ENCODE assay signal across 9 mouse cellular contexts in the genomic region with DNA sequence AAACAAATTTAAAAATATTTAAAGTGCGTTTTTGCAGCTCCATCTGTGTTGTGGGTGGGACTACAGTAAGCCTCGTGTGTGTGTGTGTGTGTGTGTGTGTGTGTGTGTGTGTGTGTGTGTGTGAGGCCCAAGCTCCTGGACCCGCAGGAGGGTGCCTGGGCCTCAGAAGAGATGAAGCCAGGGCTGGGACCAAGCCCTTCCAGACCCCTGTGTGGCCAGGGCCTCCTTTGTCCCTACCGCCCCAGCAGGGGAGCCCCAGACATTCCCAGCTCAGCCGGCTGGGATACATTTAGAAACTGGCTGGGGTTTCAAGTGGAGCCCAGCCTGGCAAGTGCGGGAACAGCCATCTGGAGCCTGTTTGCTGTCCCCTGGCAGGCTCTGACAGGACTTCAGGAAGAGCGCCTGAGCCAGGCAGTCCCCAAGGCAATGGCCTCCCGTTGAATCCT. TPM values are rescaled to one million over a fixed set of nuclear protein-coding genes. Genes with fewer than 3 reads are reported as not detected.
DNase-seq lines count a peak whose midpoint lies in the region; ATAC-seq and TF ChIP-seq lines count a peak whose summit lies in the region.
"Had no signal": no experiment of that assay in that cellular context is flagged by ENCODE, and none has a peak within 500 bp of the region (broad histone marks: within the 10 kb centered on the region; RNA-seq: fewer than 3 reads in every experiment).

No protein-coding gene starts in this region.

- 0 out of 2 replicates have a peak overlapping the region, but pooled peaks have one; percentile 37 for H3K27ac ChIP-seq in cortical plate, adult 2 months (ENCODE audit: insufficient read depth, low read length)
- H3K27ac ChIP-seq in hindbrain, postnatal 0 days = peak overlapping the region; percentile 60; the same call in 1 of the 2 replicates
- peak overlapping the region; percentile 80 for H3K27ac ChIP-seq in limb, embryonic 12.5 days
- H3K27ac ChIP-seq: liver, embryonic 13.5 days had no signal

- no peaks in the 10 kb centered on the region for H3K9me3 ChIP-seq in hindbrain, postnatal 0 days (ENCODE audit: low read length)
- peaks cover 4% of the 10 kb centered on the region; the same call in 1 of the 2 replicates for H3K9me3 ChIP-seq in limb, embryonic 12.5 days

- no peaks in the 10 kb centered on the region for H3K27me3 ChIP-seq in hindbrain, postnatal 0 days (ENCODE audit: insufficient read depth, low read length)
- no peaks in the 10 kb centered on the region for H3K27me3 ChIP-seq in limb, embryonic 12.5 days

- TF ChIP-seq CTCF in cortical plate, adult 2 months (IDR thresholded peaks at IDR 0.05; ENCODE audit: extremely low read depth, insufficient read depth, low read length) = no peak
- 0 out of 2 replicates have a peak, but pooled peaks have one; percentile 4 for TF ChIP-seq CTCF in hindbrain, postnatal 0 days (IDR thresholded peaks at IDR 0.05; ENCODE audit: low read depth)

- no peak for TF ChIP-seq POLR2A in cortical plate, adult 2 months (IDR thresholded peaks at IDR 0.05; ENCODE audit: extremely low read depth, insufficient read depth, low read length)

- H3K4me2 ChIP-seq in hindbrain, postnatal 0 days (ENCODE audit: low read depth, low read length) = no peak overlapping the region
- no peak overlapping the region; the same call in 1 of the 2 replicates for H3K4me2 ChIP-seq in limb, embryonic 12.5 days
- H3K4me2 ChIP-seq: liver, embryonic 13.5 days had no signal

- peak; percentile 73 for DNase-seq in brain, embryonic 18.5 days (ENCODE audit: low read depth, low spot score)
- peak; percentile 46 for DNase-seq in gastrocnemius, postnatal 10 days
- DNase-seq in hindbrain, postnatal 0 days (ENCODE audit: low spot score) = peak; percentile 76
- peak; percentile 78 for DNase-seq in right cerebral cortex, postnatal 25 days
- no peak for DNase-seq in urinary bladder, adult 18-20 months (ENCODE audit: low spot score in 2 of 2)
- DNase-seq in adrenal gland, postnatal 25 days = no peak
- DNase-seq: liver, embryonic 13.5 days had no signal

- no peaks in the 10 kb centered on the region for H3K36me3 ChIP-seq in hindbrain, postnatal 0 days (ENCODE audit: insufficient read depth, low read length)
- H3K36me3 ChIP-seq in limb, embryonic 12.5 days = no peaks in the 10 kb centered on the region
- H3K36me3 ChIP-seq: liver, embryonic 13.5 days had no signal

- H3K9ac ChIP-seq in hindbrain, postnatal 0 days (replicated peaks; ENCODE audit: low read length) = no peak overlapping the region
- no peak overlapping the region for H3K9ac ChIP-seq in limb, embryonic 12.5 days (replicated peaks)
- H3K9ac ChIP-seq: liver, embryonic 13.5 days had no signal

- ATAC-seq in hindbrain, postnatal 0 days = peak; percentile 75
- peak; percentile 71 for ATAC-seq in limb, embryonic 12.5 days (ENCODE audit: insufficient number of reproducible peaks, insufficient read depth, low FRiP score, low TSS enrichment, low read depth)

- peaks cover 10% of the 10 kb centered on the region for H3K4me1 ChIP-seq in cortical plate, adult 2 months (ENCODE audit: control insufficient read depth, insufficient read depth, low read length)
- H3K4me1 ChIP-seq in hindbrain, postnatal 0 days (ENCODE audit: insufficient read depth, low read length) = peaks cover 6% of the 10 kb centered on the region
- H3K4me1 ChIP-seq in limb, embryonic 12.5 days (replicated peaks) = peaks cover 23% of the 10 kb centered on the region

- no peak overlapping the region for H3K4me3 ChIP-seq in cortical plate, adult 2 months (ENCODE audit: insufficient read depth, low read length)
- no peak overlapping the region for H3K4me3 ChIP-seq in hindbrain, postnatal 0 days (ENCODE audit: low read length)
- H3K4me3 ChIP-seq in limb, embryonic 12.5 days (replicated peaks) = no peak overlapping the region
- H3K4me3 ChIP-seq: liver, embryonic 13.5 days had no signal

- WGBS in hindbrain, postnatal 0 days = 17% methylated on average over 8 of the region's 8 CpGs
- WGBS in limb, embryonic 12.5 days = 10% methylated on average over 8 of the region's 8 CpGs

RNA-seq across cellular contexts. Expression of a gene that starts 13.4 kb away (rescaled TPM):
- polyA plus RNA-seq in cortical plate, adult 2 months (2012; rRNA removed) = 8.1 and 9.9 TPM in 2 replicates
- total RNA-seq in gastrocnemius, postnatal 10 days (2021) = 10 to 100 TPM; 15.2 to 16.3 TPM
- 15.0 and 15.7 TPM in 2 replicates for total RNA-seq in hindbrain, postnatal 0 days (2014; rRNA removed)
- 22.7 and 24.2 TPM in 2 replicates for polyA plus RNA-seq in hindbrain, postnatal 0 days (2015; fragmentation: Nextera tagmentation; extraction: Ambion mirVana)
- polyA plus RNA-seq in limb, embryonic 12.5 days (2016; fragmentation: Nextera tagmentation; extraction: Ambion mirVana) = 16.4 and 18.2 TPM in 2 replicates
- total RNA-seq in adrenal gland, postnatal 25 days (2021) = 5.9 and 9.4 TPM in 2 replicates

Comparison
In these comparisons a context has a peak if more than half of its experiments do, and no peak if none do; other contexts are left out.
1. DNase-seq: peak in brain, embryonic 18.5 days (single experiment), gastrocnemius, postnatal 10 days (single experiment), hindbrain, postnatal 0 days (single experiment) and right cerebral cortex, postnatal 25 days (single experiment); none in urinary bladder, adult 18-20 months (0 of 2) and adrenal gland, postnatal 25 days (single experiment).
2. Peak in every context shown above with its lines, with median percentiles within 50 percentile points of each other: H3K27ac ChIP-seq.